Mouse (Mus musculus): ENCODE results near the gene Klrc3. TPM values are rescaled to one million over a fixed set of nuclear protein-coding genes. Genes with fewer than 3 reads are reported as not detected.

Klrc3 gene
- polyA plus RNA-seq, 1 experiment from 2014 or later: not detected

DNA sequence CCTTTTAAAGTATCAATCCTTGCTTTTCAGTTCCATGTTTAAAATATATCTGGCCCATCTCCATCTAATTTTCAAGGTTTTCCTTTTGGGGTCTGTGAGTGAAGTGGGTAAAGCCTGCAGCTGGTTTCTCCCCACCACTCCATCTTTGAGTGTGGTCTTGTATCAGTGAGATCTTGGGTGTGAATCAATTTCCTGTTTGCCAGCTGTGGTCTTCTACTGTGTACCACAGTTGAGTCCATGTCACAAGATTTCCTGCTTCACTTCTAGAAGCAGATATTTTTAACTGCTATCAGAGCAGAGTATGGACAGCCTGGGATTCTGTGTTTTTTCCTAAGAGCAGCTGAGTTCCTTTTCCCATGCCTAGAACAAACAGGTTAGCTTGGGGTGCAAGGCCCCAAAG is 34.8 kb downstream of the Klrc3 start:
- Histone ChIP-seq H3K9ac (ENCODE audit: low read length) (no peak overlapping the region), H3K27me3 (ENCODE audit: control insufficient read depth, insufficient read depth, low read length) (no peaks in the 10 kb centered on the region), H3K4me3 (ENCODE audit: low read length) (no peak overlapping the region), H3K9me3 (replicated peaks; ENCODE audit: control insufficient read depth, low read length) (no peaks in the 10 kb centered on the region), H3K4me1 (ENCODE audit: control insufficient read depth, insufficient read depth, low read length) (no peaks in the 10 kb centered on the region), H3K36me3 (ENCODE audit: control insufficient read depth, insufficient read depth) (no peaks in the 10 kb centered on the region), H3K27ac (ENCODE audit: low read length) (no peak overlapping the region), H3K4me2 (ENCODE audit: low read depth, low read length) (no peak overlapping the region)
- no peak for ATAC-seq (replicated peaks; ENCODE audit: extremely low read depth, insufficient read depth, low FRiP score)

DNA sequence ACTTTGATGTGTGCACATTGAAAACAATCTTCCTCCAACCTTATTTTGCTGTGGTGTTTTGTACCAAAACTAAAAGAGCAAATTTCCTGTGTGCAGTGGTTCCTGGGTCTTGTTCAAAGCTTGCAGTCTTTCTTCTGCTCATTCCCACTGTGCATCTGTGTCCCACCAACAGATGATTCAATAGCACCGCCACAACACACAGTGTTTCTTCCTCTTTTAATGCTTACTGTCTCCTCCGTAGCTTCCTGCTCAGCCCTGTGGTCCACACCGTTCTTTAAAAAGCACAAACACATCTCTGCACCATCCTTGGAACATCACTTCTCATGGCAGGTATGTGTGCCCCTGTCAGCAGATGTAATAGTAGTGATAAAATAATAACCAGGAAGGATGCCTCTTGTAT is 51.6 kb downstream of the Klrc3 start, which contains the start of gene Klrd1:
TSS of gene Klrd1 (plus strand) at position 275 of the 400 bp plus-strand sequence.
- H3K4me1 ChIP-seq (ENCODE audit: control insufficient read depth, insufficient read depth, low read length): no peaks in the 10 kb centered on the region
- H3K9me3 ChIP-seq (replicated peaks; ENCODE audit: control insufficient read depth, low read length): no peaks in the 10 kb centered on the region
- no peaks in the 10 kb centered on the region for H3K36me3 ChIP-seq (ENCODE audit: control insufficient read depth, insufficient read depth)
- H3K4me3 ChIP-seq (ENCODE audit: low read length): no peak within 1 kb of the TSS
- 63% methylated on average over 3 of the region's 3 CpGs for WGBS
- ATAC-seq (replicated peaks; ENCODE audit: extremely low read depth, insufficient read depth, low FRiP score): no peak
- no peak within 1 kb of the TSS for H3K4me2 ChIP-seq (ENCODE audit: low read depth, low read length)
- H3K27ac ChIP-seq (ENCODE audit: low read length): no peak within 1 kb of the TSS
- H3K9ac ChIP-seq (ENCODE audit: low read length): no peak within 1 kb of the TSS
- H3K27me3 ChIP-seq (ENCODE audit: control insufficient read depth, insufficient read depth, low read length): no peaks in the 10 kb centered on the region

Small RNAs within 50 kb of the gene (microRNA-seq; reads per million reads assigned to microRNA genes)
- not detected for gene Mir680-1

Other genes with a start within 250 kb of the Klrc3 start
- gene Clec1b, start 246.0 kb downstream of the Klrc3 start, polyA plus RNA-seq (2015; fragmentation: Nextera tagmentation; extraction: Ambion mirVana): 3.9 and 4.7 TPM in 2 replicates
- 0.39 and 0.45 TPM in 2 replicates for gene Clec9a, start 234.5 kb downstream of the Klrc3 start, polyA plus RNA-seq (2015; fragmentation: Nextera tagmentation; extraction: Ambion mirVana)
- gene Clec1a, start 191.3 kb downstream of the Klrc3 start, polyA plus RNA-seq (2015; fragmentation: Nextera tagmentation; extraction: Ambion mirVana): 6.2 and 8.6 TPM in 2 replicates
- 0.30 and 0.39 TPM in 2 replicates for gene Olr1, start 136.2 kb downstream of the Klrc3 start, polyA plus RNA-seq (2015; fragmentation: Nextera tagmentation; extraction: Ambion mirVana)
- 0.05 TPM in 1 of 2 replicates, not detected in the other for gene Tmem52b, start 130.8 kb downstream of the Klrc3 start, polyA plus RNA-seq (2015; fragmentation: Nextera tagmentation; extraction: Ambion mirVana)
- gene Gabarapl1, start 110.2 kb downstream of the Klrc3 start, polyA plus RNA-seq (2015; fragmentation: Nextera tagmentation; extraction: Ambion mirVana): 39.7 and 41.8 TPM in 2 replicates
- not detected in 2 replicates for gene Klre1, start 65.4 kb downstream of the Klrc3 start, polyA plus RNA-seq (2015; fragmentation: Nextera tagmentation; extraction: Ambion mirVana)
- 1.0 and 2.6 TPM in 2 replicates for gene Klrd1, start 51.6 kb downstream of the Klrc3 start, polyA plus RNA-seq (2015; fragmentation: Nextera tagmentation; extraction: Ambion mirVana)
- 0.75 and 1.2 TPM in 2 replicates for gene Klrk1, start 19.5 kb downstream of the Klrc3 start, polyA plus RNA-seq (2015; fragmentation: Nextera tagmentation; extraction: Ambion mirVana)
- 0.14 and 0.47 TPM in 2 replicates for gene Klrc2, start 17.4 kb upstream of the Klrc3 start, polyA plus RNA-seq (2015; fragmentation: Nextera tagmentation; extraction: Ambion mirVana)
- gene Klrc1, start 35.6 kb upstream of the Klrc3 start, polyA plus RNA-seq (2015; fragmentation: Nextera tagmentation; extraction: Ambion mirVana): 0.17 and 0.84 TPM in 2 replicates
- not detected in 2 replicates for gene Klri1, start 73.8 kb upstream of the Klrc3 start, polyA plus RNA-seq (2015; fragmentation: Nextera tagmentation; extraction: Ambion mirVana)
- 0.07 TPM in 1 of 2 replicates, not detected in the other for gene Klri2, start 97.1 kb upstream of the Klrc3 start, polyA plus RNA-seq (2015; fragmentation: Nextera tagmentation; extraction: Ambion mirVana)
- not detected in 2 replicates for gene Gm156, start 140.9 kb upstream of the Klrc3 start, polyA plus RNA-seq (2015; fragmentation: Nextera tagmentation; extraction: Ambion mirVana)
- not detected in 2 replicates for gene Gm17631, start 219.3 kb upstream of the Klrc3 start, polyA plus RNA-seq (2015; fragmentation: Nextera tagmentation; extraction: Ambion mirVana)
- gene Klra17, start 233.3 kb upstream of the Klrc3 start, polyA plus RNA-seq (2015; fragmentation: Nextera tagmentation; extraction: Ambion mirVana): not detected in 2 replicates

Measured in heart, embryonic 16.5 days (tissue).